Mouse (Mus musculus): ENCODE data around the gene Ebf4. TPM values are rescaled to one million over a fixed set of nuclear protein-coding genes. Genes with fewer than 3 reads are reported as not detected.

The Ebf4 gene
- polyA plus RNA-seq, 1 experiment, result not detected

DNA sequence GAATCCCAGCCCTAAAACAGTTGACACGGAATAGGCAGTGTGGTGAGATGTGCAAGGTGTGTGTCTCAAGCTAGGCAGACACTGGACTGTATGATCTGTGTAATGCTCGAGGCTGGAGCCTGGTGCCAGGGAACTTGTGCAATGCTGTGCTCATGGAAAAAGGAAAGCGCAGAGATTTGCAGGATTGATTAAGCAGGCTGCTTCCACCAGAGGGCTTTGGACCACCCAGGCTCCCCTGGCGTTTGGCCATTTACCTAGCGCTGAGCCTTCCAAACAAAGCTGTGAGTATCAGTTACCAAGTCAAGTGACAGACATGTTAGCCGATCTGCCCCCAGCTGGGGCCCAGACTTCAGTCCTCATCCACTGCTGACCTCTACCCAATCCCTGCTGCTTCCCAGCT, 113.2 kb downstream of the Ebf4 start:
- no peaks in the 10 kb centered on the region for H3K36me3 ChIP-seq (ENCODE audit: control insufficient read depth)
- no peaks in the 10 kb centered on the region; the same call in 1 of the 2 replicates for H3K4me1 ChIP-seq (ENCODE audit: control insufficient read depth)
- TF ChIP-seq TAL1 (IDR thresholded peaks at IDR 0.05; ENCODE audit: low read length) (no peak), GATA1 (IDR thresholded peaks at IDR 0.05; ENCODE audit: low read length) (no peak)
- H3K27me3 ChIP-seq (ENCODE audit: control insufficient read depth), result no peaks in the 10 kb centered on the region
- no peak overlapping the region for H3K4me3 ChIP-seq (replicated peaks)
- H3K9me3 ChIP-seq (ENCODE audit: control insufficient read depth, low read length), result no peaks in the 10 kb centered on the region

- Histone ChIP-seq H3K9me3 (ENCODE audit: control insufficient read depth, low read length) (no peaks in the 10 kb centered on the region), H3K4me3 (replicated peaks) (no peak overlapping the region)
- no peak for TF ChIP-seq GATA1 (IDR thresholded peaks at IDR 0.05; ENCODE audit: low read length)
- TF ChIP-seq TAL1 (IDR thresholded peaks at IDR 0.05; ENCODE audit: low read length), result no peak
Measured at GRCm38 (mm10) chr2:130411558-130412495, 116.9 kb downstream of the Ebf4 start.

GRCm38 (mm10) chr2:130412775-130413174, 117.8 kb downstream of the Ebf4 start:
- Histone ChIP-seq H3K4me1 (ENCODE audit: control insufficient read depth) (no peaks in the 10 kb centered on the region; the same call in 1 of the 2 replicates), H3K36me3 (ENCODE audit: control insufficient read depth) (no peaks in the 10 kb centered on the region), H3K4me3 (replicated peaks) (no peak overlapping the region), H3K27me3 (ENCODE audit: control insufficient read depth) (no peaks in the 10 kb centered on the region; the same call in 1 of the 2 replicates), H3K9me3 (ENCODE audit: control insufficient read depth, low read length) (no peaks in the 10 kb centered on the region)
- TF ChIP-seq TAL1 (IDR thresholded peaks at IDR 0.05; ENCODE audit: low read length) (no peak), GATA1 (IDR thresholded peaks at IDR 0.05; ENCODE audit: low read length) (no peak)

More at GRCm38 (mm10) chr2:130411558-130412495, 116.9 kb downstream of the Ebf4 start:
- H3K4me1 ChIP-seq (ENCODE audit: control insufficient read depth), result no peaks in the 10 kb centered on the region; the same call in 1 of the 2 replicates
- no peaks in the 10 kb centered on the region for H3K36me3 ChIP-seq (ENCODE audit: control insufficient read depth)
- no peaks in the 10 kb centered on the region; the same call in 1 of the 2 replicates for H3K27me3 ChIP-seq (ENCODE audit: control insufficient read depth)

DNA sequence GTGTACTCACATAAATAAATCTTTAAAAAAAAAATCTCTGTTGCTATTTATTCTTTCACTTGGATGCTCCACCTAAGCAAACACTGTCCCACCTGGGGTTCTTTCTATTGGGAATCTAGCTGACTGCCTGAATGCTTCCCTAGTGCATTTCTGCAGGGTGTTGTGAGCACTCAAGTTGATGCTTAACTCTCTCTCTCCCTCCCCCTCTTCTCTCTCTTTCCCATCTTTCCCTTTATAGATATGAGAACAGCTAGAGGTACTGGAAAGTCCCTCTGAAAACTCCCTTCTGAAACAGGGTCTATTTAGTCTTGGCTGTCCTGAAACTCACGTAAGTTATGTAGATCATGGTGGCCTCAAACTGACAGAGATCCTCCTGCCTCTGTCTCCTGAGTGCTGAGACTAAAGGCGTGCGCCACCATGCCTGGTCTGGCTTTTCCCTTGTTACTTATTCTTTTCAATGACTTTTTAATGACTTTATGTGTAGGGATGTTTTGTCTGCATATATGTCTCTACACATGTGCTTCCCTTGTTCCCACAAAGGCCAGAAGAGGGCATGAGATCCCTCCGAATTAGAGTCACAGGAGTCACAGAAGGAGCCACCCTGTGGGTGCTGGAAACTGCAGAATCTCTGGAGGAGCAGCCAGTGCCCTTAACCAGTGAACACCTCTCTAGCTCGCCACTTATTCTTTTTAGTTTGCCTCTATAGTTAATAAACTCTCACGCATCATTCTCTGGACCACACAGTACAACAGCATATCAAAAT, 119.3 kb downstream of the Ebf4 start:
- Histone ChIP-seq H3K4me3 (replicated peaks) (no peak overlapping the region), H3K4me1 (ENCODE audit: control insufficient read depth) (no peaks in the 10 kb centered on the region; the same call in 1 of the 2 replicates), H3K36me3 (ENCODE audit: control insufficient read depth) (peaks cover 4% of the 10 kb centered on the region), H3K27me3 (ENCODE audit: control insufficient read depth) (no peaks in the 10 kb centered on the region; the same call in 1 of the 2 replicates), H3K9me3 (ENCODE audit: control insufficient read depth, low read length) (no peaks in the 10 kb centered on the region)
- no peak for TF ChIP-seq GATA1 (IDR thresholded peaks at IDR 0.05; ENCODE audit: low read length)
- TF ChIP-seq TAL1 (IDR thresholded peaks at IDR 0.05; ENCODE audit: low read length), result no peak

Other genes with a start within 250 kb of the Ebf4 start
- gene Tgm6, start 182.8 kb upstream of the Ebf4 start, polyA plus RNA-seq (2012), result not detected in 2 replicates
- gene Snrpb, start 115.8 kb upstream of the Ebf4 start, polyA plus RNA-seq (2012), result 43.6 and 46.0 TPM in 2 replicates
- not detected in 2 replicates for gene Tmc2, start 100.0 kb upstream of the Ebf4 start, polyA plus RNA-seq (2012)
- gene Nop56, start 20.7 kb upstream of the Ebf4 start, polyA plus RNA-seq (2012), result 6.1 and 6.4 TPM in 2 replicates
- gene Idh3b, start 10.6 kb upstream of the Ebf4 start, polyA plus RNA-seq (2012), result 6.8 and 9.7 TPM in 2 replicates
- gene Cpxm1, start 102.4 kb downstream of the Ebf4 start, polyA plus RNA-seq (2012), result not detected in 2 replicates
- not detected in 2 replicates for gene Gm28372, start 110.1 kb downstream of the Ebf4 start, polyA plus RNA-seq (2012)
- not detected in 2 replicates for gene 1700020A23Rik, start 110.1 kb downstream of the Ebf4 start, polyA plus RNA-seq (2012)
- gene Tmem239, start 111.3 kb downstream of the Ebf4 start, polyA plus RNA-seq (2012), result not detected in 2 replicates
- 1.2 and 1.3 TPM in 2 replicates for gene Vps16, start 129.2 kb downstream of the Ebf4 start, polyA plus RNA-seq (2012)
- 0.38 and 0.42 TPM in 2 replicates for gene Pced1a, start 129.5 kb downstream of the Ebf4 start, polyA plus RNA-seq (2012)
- gene Ptpra, start 155.1 kb downstream of the Ebf4 start, polyA plus RNA-seq (2012), result 1.2 and 1.9 TPM in 2 replicates